ENCODE assay signal across 9 mouse cellular contexts in the genomic region with DNA sequence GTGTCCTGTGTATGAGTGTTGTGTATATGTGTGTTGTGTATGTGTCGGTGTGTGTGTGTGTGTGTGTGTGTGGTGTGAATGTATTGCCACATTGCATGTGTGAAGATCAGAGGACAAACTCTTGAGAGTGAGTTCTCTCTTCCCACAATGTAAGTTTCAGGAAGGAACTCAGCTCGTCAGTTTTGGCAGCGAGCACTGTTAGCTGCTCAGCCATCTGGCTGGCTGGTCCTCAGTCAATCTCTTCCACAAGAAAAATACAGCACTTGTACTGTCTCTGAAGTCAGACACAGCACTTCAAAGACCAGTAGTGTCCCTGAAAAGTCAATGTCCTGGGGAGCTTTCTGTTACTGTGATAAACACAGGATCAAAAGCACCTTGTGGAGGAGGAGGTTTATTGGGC.
A peak's percentile ranks its signal among the peaks of the same experiment; 100 is the strongest.
DNase-seq lines count a peak whose midpoint lies in the region; ATAC-seq and TF ChIP-seq lines count a peak whose summit lies in the region.
"Had no signal": no experiment of that assay in that cellular context is flagged by ENCODE, and none has a peak within 500 bp of the region (broad histone marks: within the 10 kb centered on the region; RNA-seq: fewer than 3 reads in every experiment).

No protein-coding gene starts in this region.

- no peak; the same call in 1 of the 2 replicates for TF ChIP-seq CTCF in left cerebral cortex, adult 2 months (IDR thresholded peaks at IDR 0.05)

- no peak overlapping the region for H3K27ac ChIP-seq in left cerebral cortex, adult 2 months
- H3K27ac ChIP-seq: stomach, embryonic 15.5 days had no signal

- no peak for ATAC-seq in megakaryocyte progenitor cell, adult 5-6 weeks (replicated peaks; ENCODE audit: poor library complexity)

- peak; percentile 8 to 16 for DNase-seq in cerebellum, postnatal 36 days
- DNase-seq in cerebellum, adult 11 months = no peak
- peak; percentile 10 for DNase-seq in Muller cell, postnatal 12 days (ENCODE audit: inconsistent ontology term)
- peak; percentile 58 for DNase-seq in heart, adult 8-10 months (ENCODE audit: low spot score)
- peak; percentile 18 to 32 for DNase-seq in left cerebral cortex, adult 2 months (ENCODE audit: extremely low spot score in 1 of 2, low spot score in 2 of 2)
- DNase-seq in urinary bladder, adult 18-20 months (ENCODE audit: low spot score in 2 of 2) = no peak
- DNase-seq in urinary bladder, postnatal 36 days (ENCODE audit: low spot score in 2 of 2) = no peak

- no peak overlapping the region for H3K4me3 ChIP-seq in left cerebral cortex, adult 2 months
- H3K4me3 ChIP-seq: stomach, embryonic 15.5 days had no signal

- intact Hi-C loops in left cerebral cortex, adult 2 months (cut with DNase I) = no loop called here

Comparison
In these comparisons a context has a peak if more than half of its experiments do, and no peak if none do; other contexts are left out.
1. DNase-seq: peak in cerebellum, postnatal 36 days (2 of 2), Muller cell, postnatal 12 days (single experiment), heart, adult 8-10 months (single experiment) and left cerebral cortex, adult 2 months (2 of 2); none in cerebellum, adult 11 months (single experiment), urinary bladder, adult 18-20 months (0 of 2) and urinary bladder, postnatal 36 days (0 of 2).